Mouse (Mus musculus): ENCODE measurements around the gene Dnttip2. TPM values are rescaled to one million over a fixed set of nuclear protein-coding genes. Genes with fewer than 3 reads are reported as not detected.
"Not testable (repeated sequence)": the region's sequence is repeated elsewhere in the genome, so short reads cannot be mapped to it uniquely, and the experiment has no call there.

The Dnttip2 gene
- polyA plus RNA-seq, 1 experiment: 33.5 TPM

DNA sequence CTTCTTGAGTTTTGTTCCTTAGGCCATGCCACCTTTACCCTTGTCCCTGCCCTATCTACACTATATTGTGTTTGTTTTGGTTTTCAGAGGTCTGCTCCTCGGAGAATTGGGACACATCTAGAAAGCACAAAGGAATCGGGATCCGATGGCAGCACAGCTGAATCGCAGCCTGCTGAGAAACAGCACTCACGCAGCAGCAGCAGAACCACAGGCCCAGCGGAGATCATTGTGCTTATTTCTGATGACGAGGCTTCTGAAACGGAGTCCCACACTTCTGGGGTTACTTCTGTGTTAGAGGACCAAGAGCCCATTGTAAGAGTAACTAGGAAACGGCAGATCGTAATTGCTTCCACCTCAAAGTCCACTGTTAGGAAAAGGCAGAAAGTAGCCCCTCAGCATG is 923 bp downstream of the Dnttip2 start:
- TF ChIP-seq CTCF (IDR thresholded peaks at IDR 0.05; ENCODE audit: control insufficient read depth, insufficient read depth, low read length) (no peak), POLR2A (IDR thresholded peaks at IDR 0.05; ENCODE audit: borderline replicate concordance, control insufficient read depth, low read depth, low read length) (no peak)
- 79% methylated on average over 10 of the region's 10 CpGs for WGBS
- H3K4me1 ChIP-seq (ENCODE audit: control insufficient read depth, insufficient read depth, low read length): peaks cover 3% of the 10 kb centered on the region; the same call in 1 of the 2 replicates
- no peak overlapping the region for H3K4me3 ChIP-seq (replicated peaks; ENCODE audit: control insufficient read depth, low read depth, low read length)
- H3K27ac ChIP-seq (ENCODE audit: control insufficient read depth, insufficient read depth, low read depth, low read length, poor library complexity): no peak overlapping the region

DNA sequence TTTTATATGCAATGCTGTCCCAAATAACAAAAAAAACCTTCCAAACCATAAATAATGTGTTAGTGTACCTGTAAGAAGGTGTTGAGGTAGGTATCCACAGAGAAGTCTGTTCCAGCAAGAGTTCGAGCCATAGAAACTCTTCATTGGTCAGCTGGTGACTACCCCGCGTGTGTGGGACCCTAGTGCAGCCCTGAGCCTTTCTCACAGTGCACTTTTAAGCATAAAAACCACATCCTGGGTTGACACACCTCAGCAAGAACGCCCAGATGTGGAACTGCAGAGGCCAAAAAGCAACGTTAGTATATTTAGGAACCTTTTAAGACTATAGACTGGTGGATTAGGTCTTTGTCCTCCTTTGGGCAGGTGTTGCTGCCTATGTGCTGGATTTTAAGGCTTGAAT is 13.0 kb downstream of the Dnttip2 start:
- 14% methylated on average over 5 of the region's 5 CpGs for WGBS
- TF ChIP-seq CTCF (IDR thresholded peaks at IDR 0.05; ENCODE audit: control insufficient read depth, insufficient read depth, low read length): no peak
- no peak for TF ChIP-seq POLR2A (IDR thresholded peaks at IDR 0.05; ENCODE audit: borderline replicate concordance, control insufficient read depth, low read depth, low read length)
- Histone ChIP-seq H3K27ac (ENCODE audit: control insufficient read depth, insufficient read depth, low read depth, low read length, poor library complexity) (no peak overlapping the region), H3K4me3 (replicated peaks; ENCODE audit: control insufficient read depth, low read depth, low read length) (no peak overlapping the region), H3K4me1 (ENCODE audit: control insufficient read depth, insufficient read depth, low read length) (no peaks in the 10 kb centered on the region; the same call in 1 of the 2 replicates)

DNA sequence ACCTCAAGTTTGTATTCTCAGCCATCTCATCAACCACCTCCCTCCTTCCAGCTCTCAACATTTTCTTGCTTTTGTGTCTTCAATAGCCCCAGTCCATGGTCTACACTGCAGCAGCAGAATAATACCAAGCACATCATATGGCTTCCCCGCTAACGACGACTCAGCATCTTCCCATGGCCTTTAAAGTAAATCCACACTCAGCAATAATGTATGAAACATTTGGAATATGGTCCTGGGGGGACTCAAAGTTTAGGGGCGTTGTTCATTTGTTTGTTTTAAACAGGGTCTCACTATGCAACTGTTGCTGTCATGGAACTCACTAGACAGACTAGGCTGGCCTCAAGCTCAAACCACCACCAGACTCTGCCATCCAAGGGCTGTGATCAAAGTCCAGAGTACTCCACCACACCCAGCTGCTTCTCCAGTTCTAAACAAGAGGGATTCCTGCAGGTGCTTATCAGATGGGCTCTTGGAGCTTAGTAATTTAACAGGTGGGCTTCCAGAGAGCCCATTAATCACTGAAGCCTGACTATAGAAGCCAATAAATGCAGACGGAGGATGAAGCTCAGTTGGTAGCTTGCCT is 14.5 kb downstream of the Dnttip2 start:
- WGBS: 87% methylated on average over 5 of the region's 5 CpGs
- H3K4me3 ChIP-seq (replicated peaks; ENCODE audit: control insufficient read depth, low read depth, low read length): no peak overlapping the region
- no peak overlapping the region for H3K27ac ChIP-seq (ENCODE audit: control insufficient read depth, insufficient read depth, low read depth, low read length, poor library complexity)
- no peaks in the 10 kb centered on the region; the same call in 1 of the 2 replicates for H3K4me1 ChIP-seq (ENCODE audit: control insufficient read depth, insufficient read depth, low read length)
- TF ChIP-seq CTCF (IDR thresholded peaks at IDR 0.05; ENCODE audit: control insufficient read depth, insufficient read depth, low read length): no peak
- no peak for TF ChIP-seq POLR2A (IDR thresholded peaks at IDR 0.05; ENCODE audit: borderline replicate concordance, control insufficient read depth, low read depth, low read length)

DNA sequence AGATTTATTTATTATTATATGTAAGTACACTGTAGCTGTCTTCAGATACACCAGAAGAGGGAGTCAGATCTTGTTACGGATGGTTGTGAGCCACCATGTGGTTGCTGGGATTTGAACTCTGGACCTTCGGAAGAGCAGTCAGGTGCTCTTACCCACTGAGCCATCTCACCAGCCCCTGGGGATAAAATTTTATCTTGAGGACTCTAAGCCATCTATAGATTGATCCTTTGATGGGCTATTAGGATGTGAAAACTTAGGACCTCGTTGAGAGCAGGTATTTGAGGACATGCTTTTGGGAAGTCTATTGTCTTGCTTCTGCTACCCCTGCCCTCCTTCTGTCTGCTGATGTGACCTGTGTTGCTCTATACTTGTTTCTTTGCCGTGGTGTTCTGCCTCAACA is 15.2 kb downstream of the Dnttip2 start:
- WGBS: 71% methylated on average over 4 of the region's 4 CpGs

DNA sequence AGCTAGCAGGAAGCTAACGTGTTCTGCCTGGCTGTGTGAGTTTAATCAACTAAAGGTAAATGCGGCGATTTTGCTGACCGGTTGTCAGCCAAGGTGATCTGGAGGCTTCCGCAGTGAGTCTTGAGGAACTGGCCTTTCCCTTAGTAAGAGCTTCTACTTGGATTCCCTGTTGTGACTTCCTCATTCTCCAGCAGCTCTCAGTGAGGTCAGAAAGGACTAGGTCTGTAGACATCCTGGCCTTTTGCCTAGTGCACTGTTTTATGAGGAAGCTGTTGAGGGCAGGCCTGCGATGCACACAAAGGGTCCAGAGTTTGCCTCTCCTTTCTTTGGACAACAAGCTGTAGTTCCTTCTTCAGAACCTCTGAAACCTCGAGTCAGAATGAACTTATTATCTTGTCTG is 16.5 kb downstream of the Dnttip2 start:
- Histone ChIP-seq H3K4me3 (replicated peaks; ENCODE audit: control insufficient read depth, low read depth, low read length) (no peak overlapping the region), H3K27ac (ENCODE audit: control insufficient read depth, insufficient read depth, low read depth, low read length, poor library complexity) (no peak overlapping the region), H3K4me1 (ENCODE audit: control insufficient read depth, insufficient read depth, low read length) (no peaks in the 10 kb centered on the region; the same call in 1 of the 2 replicates)
- TF ChIP-seq CTCF (IDR thresholded peaks at IDR 0.05; ENCODE audit: control insufficient read depth, insufficient read depth, low read length): no peak
- no peak for TF ChIP-seq POLR2A (IDR thresholded peaks at IDR 0.05; ENCODE audit: borderline replicate concordance, control insufficient read depth, low read depth, low read length)
- 9% methylated on average over 7 of the region's 7 CpGs for WGBS

More for the DNA sequence above, 15.2 kb downstream of the Dnttip2 start:
- not testable (repeated sequence) for H3K27ac ChIP-seq (ENCODE audit: control insufficient read depth, insufficient read depth, low read depth, low read length, poor library complexity); H3K4me3 ChIP-seq (replicated peaks; ENCODE audit: control insufficient read depth, low read depth, low read length); H3K4me1 ChIP-seq (ENCODE audit: control insufficient read depth, insufficient read depth, low read length)

DNA sequence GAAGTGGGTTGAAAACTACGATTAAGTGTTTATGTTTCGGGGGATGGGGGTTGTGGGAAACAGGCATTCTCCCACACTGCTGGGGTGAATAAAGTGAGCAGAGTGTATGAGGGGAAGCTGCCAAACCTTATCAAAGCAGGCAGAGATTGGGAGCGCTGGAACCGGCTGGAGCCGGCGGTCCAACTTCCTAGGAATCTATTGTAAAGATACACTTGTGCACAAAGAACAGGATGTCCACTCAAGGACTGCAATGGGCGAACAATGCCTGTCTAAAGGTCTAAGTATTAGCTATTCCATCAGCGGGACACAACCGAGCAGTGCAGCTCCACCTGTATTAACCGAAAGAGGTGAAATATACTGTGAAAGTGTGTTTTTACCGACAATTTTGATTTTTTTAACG is 17.6 kb downstream of the Dnttip2 start:
- no peak overlapping the region for H3K4me3 ChIP-seq (replicated peaks; ENCODE audit: control insufficient read depth, low read depth, low read length)
- WGBS: 78% methylated on average over 12 of the region's 12 CpGs

DNA sequence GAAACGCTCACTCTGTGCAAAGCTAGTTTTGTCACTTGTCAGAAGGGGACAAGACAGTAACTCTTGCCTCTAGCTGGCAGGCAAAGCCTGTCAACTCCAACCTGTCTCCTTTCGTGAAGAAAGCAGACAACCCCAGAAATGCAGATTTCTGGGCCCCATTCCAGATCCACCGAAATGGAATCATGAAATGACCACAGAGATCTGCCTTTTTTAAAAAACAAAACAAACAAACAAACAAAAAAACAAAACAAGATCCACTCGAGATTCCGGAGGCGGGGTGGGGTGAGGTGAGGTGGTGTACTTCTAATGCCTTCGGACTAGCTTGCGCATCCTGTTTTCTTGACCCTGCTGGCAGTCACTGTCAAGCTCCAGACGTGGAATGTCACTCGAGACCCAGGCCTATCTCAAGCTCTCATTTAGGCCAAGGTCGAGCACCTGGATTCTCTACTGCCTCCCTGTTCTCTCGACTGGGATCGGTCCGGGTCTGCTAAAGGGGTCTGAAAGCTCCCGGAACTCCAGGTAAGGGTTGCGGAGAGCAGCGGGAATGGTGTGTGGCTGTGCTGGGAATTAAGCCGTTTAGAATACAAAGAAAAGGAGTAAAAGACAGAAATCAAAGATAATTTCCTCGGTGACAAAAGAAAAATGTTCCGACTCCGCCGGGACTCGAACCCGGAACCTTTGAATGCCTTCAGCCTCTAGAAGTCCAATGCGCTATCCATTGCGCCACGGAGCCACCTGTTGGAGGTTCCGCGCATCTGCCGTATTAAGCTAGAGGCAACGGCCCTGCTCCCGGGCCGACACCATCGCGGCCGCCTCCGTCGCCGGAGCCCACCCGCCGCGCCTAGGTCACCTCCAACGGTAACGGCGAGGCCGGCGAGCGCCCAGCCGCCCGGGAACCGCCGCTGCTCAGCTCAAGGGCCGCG is 18.4 kb downstream of the Dnttip2 start:
- WGBS: 15% methylated on average over 54 of the region's 54 CpGs
- Histone ChIP-seq H3K4me3 (replicated peaks; ENCODE audit: control insufficient read depth, low read depth, low read length) (peak overlapping the region; percentile 81), H3K27ac (ENCODE audit: control insufficient read depth, insufficient read depth, low read depth, low read length, poor library complexity) (peak overlapping the region; percentile 93), H3K4me1 (ENCODE audit: control insufficient read depth, insufficient read depth, low read length) (no peaks in the 10 kb centered on the region; the same call in 1 of the 2 replicates)
- TF ChIP-seq POLR2A (IDR thresholded peaks at IDR 0.05; ENCODE audit: borderline replicate concordance, control insufficient read depth, low read depth, low read length) (no peak), CTCF (IDR thresholded peaks at IDR 0.05; ENCODE audit: control insufficient read depth, insufficient read depth, low read length) (peak; percentile 9; the same call in 1 of the 2 replicates)

More for the DNA sequence above, 17.6 kb downstream of the Dnttip2 start:
- Histone ChIP-seq H3K4me1 (ENCODE audit: control insufficient read depth, insufficient read depth, low read length) (no peaks in the 10 kb centered on the region; the same call in 1 of the 2 replicates), H3K27ac (ENCODE audit: control insufficient read depth, insufficient read depth, low read depth, low read length, poor library complexity) (no peak overlapping the region)
- TF ChIP-seq CTCF (IDR thresholded peaks at IDR 0.05; ENCODE audit: control insufficient read depth, insufficient read depth, low read length) (no peak), POLR2A (IDR thresholded peaks at IDR 0.05; ENCODE audit: borderline replicate concordance, control insufficient read depth, low read depth, low read length) (no peak)

DNA sequence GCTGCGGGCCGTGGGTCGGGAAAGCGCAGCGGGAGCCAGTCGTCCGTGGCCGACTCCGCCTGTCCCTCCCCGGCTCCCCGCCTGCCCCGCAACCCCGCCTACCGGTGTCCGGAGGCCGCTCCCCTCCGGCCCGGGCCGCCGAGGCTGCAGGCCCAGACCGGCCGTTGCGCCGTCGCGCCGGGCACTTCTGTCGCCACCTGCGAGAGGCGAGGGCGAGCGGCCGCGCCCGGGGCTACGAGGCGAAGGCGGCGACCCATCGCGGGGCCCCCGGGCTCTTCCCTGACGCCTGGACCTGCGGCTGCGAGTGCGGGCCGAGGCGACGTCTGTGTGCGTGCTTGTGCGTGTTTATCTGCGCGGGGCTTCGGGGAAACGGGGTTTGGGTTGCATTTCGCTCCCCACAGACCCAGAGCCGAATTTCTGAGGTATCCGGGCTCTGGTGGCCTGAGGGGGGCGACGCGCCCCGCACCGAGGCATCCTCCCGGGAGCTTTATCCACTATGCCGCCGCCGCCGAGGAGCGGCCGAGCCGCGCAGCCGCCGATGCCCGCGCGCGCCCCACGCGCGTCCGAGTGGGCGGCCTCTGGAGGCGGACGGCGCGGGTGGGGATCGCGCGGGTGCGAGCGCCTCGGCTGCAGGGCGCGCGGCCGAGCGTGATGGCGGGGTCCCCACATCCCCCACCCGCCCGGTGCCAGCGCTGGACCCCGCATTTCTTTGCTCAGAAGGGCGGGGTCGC is 19.2 kb downstream of the Dnttip2 start:
- TF ChIP-seq CTCF (IDR thresholded peaks at IDR 0.05; ENCODE audit: control insufficient read depth, insufficient read depth, low read length) (no peak), POLR2A (IDR thresholded peaks at IDR 0.05; ENCODE audit: borderline replicate concordance, control insufficient read depth, low read depth, low read length) (peak; percentile 36; the same call in 1 of the 2 replicates)
- Histone ChIP-seq H3K27ac (ENCODE audit: control insufficient read depth, insufficient read depth, low read depth, low read length, poor library complexity) (peak overlapping the region; percentile 93), H3K4me3 (replicated peaks; ENCODE audit: control insufficient read depth, low read depth, low read length) (peak overlapping the region; percentile 81), H3K4me1 (ENCODE audit: control insufficient read depth, insufficient read depth, low read length) (no peaks in the 10 kb centered on the region; the same call in 1 of the 2 replicates)
- WGBS: under 1% methylated on average over 105 of the region's 105 CpGs
